Mouse (Mus musculus) MEL (cell line): ENCODE measurements at regions not wholly inside any gene's neighbourhood (a gene's known extent, or its start where the extent isn't known, plus 50 kb on each side); places are given as distances from the start of the nearest gene placed in this dataset.

Source experiments
- DNase-seq: peaks from one replicate; pipeline ENCODE4 v3.0.0; 2011; ENCODE audit warnings: low read depth, low spot score
- H3K27ac ChIP-seq: 2 replicates; pipeline ENCODE4 v1.5.1; 2012; ENCODE audit warnings: low read depth, mild to moderate bottlenecking, control low read depth, low read length, moderate library complexity; ENCODE audit not compliant: control insufficient read depth
- H3K27me3 ChIP-seq, 2 experiments: fragments of 150-350 bp in 1 of 2; sonication (generic) in 1 of 2; 2 replicates each; pipeline ENCODE4 v1.6.1; 2012; ENCODE audit warnings: low read length in 2 of 2, mild to moderate bottlenecking in 2 of 2, improper control_type of control experiment in 1 of 2, moderate library complexity in 1 of 2; ENCODE audit not compliant: insufficient read depth in 2 of 2, control insufficient read depth in 1 of 2
- H3K36me3 ChIP-seq, 2 experiments: 2 replicates each; pipeline ENCODE4 v1.6.1; 2012 to 2014; ENCODE audit warnings: low read length in 2 of 2, improper control_type of control experiment in 1 of 2, inconsistent platforms in 1 of 2, mild to moderate bottlenecking in 1 of 2; ENCODE audit not compliant: insufficient read depth in 2 of 2, control insufficient read depth in 1 of 2
- H3K4me1 ChIP-seq, 2 experiments: fragments of 150-350 bp in 1 of 2; sonication (generic) in 1 of 2; 2 replicates each; pipeline ENCODE4 v1.6.1; 2012; ENCODE audit warnings: low read length in 2 of 2, improper control_type of control experiment in 1 of 2, mild to moderate bottlenecking in 1 of 2; ENCODE audit not compliant: insufficient read depth in 2 of 2, control insufficient read depth in 1 of 2
- H3K4me3 ChIP-seq, 2 experiments: fragments of 150-350 bp in 1 of 2; sonication (generic) in 1 of 2; 2 replicates each; pipeline ENCODE4 v1.5.1; 2012; ENCODE audit warnings: low read depth in 2 of 2, low read length in 2 of 2, mild to moderate bottlenecking in 2 of 2, moderate library complexity in 2 of 2, control low read depth in 1 of 2, improper control_type of control experiment in 1 of 2; ENCODE audit not compliant: control insufficient read depth in 1 of 2, insufficient read depth in 1 of 2
- H3K79me2 ChIP-seq: 2 replicates; pipeline ENCODE4 v1.6.1; 2012; ENCODE audit warnings: mild to moderate bottlenecking, low read length, moderate library complexity; ENCODE audit not compliant: control insufficient read depth, poor library complexity, insufficient read depth
- H3K9ac ChIP-seq: 2 replicates; pipeline ENCODE4 v1.6.1; 2012; ENCODE audit warnings: low read depth, mild to moderate bottlenecking, control low read depth, low read length, moderate library complexity; ENCODE audit not compliant: control insufficient read depth, poor library complexity, severe bottlenecking
- H3K9me3 ChIP-seq: fragments of 150-350 bp; sonication (generic); replicated peaks from 2 replicates; pipeline ENCODE4 v1.6.1; 2012; ENCODE audit warnings: mild to moderate bottlenecking, low read length, improper control_type of control experiment, moderate library complexity; ENCODE audit not compliant: insufficient read depth
- CHD1 ChIP-seq: IDR thresholded peaks from 2 replicates; pipeline ENCODE4 v1.6.1; 2012; ENCODE audit warnings: low read depth, mild to moderate bottlenecking, inconsistent platforms, low read length, improper control_type of control experiment
- CTCF ChIP-seq, 3 experiments: IDR thresholded peaks in 2 of 3; conservative IDR thresholded peaks in 1 of 3; 2 replicates each; pipeline ENCODE4 v1.5.1; 2011 to 2012; ENCODE audit warnings: low read length in 3 of 3, low read depth in 2 of 3, mild to moderate bottlenecking in 2 of 3, improper control_type of control experiment in 1 of 3, inconsistent platforms in 1 of 3, mixed read lengths in 1 of 3, moderate library complexity in 1 of 3; ENCODE audit not compliant: control insufficient read depth in 1 of 3, insufficient read depth in 1 of 3, poor library complexity in 1 of 3, severe bottlenecking in 1 of 3
- ELF1 ChIP-seq: IDR thresholded peaks from 2 replicates; pipeline ENCODE4 v1.6.1; 2014; ENCODE audit warnings: low read depth, mild to moderate bottlenecking, inconsistent platforms, low read length, improper control_type of control experiment, moderate library complexity
- ETS1 ChIP-seq: IDR thresholded peaks from 2 replicates; pipeline ENCODE4 v1.6.1; 2012; ENCODE audit warnings: low read depth, mild to moderate bottlenecking, inconsistent platforms, low read length, improper control_type of control experiment, moderate library complexity
- JUND ChIP-seq: IDR thresholded peaks from 2 replicates; pipeline ENCODE4 v1.6.1; 2011; ENCODE audit warnings: low read depth, mild to moderate bottlenecking, improper control_type of control experiment, low read length
- KAT2A ChIP-seq: conservative IDR thresholded peaks from 2 replicates; pipeline ENCODE4 v1.6.1; 2012; ENCODE audit warnings: low read depth, low read length, improper control_type of control experiment, inconsistent platforms
- MAFK ChIP-seq: IDR thresholded peaks from 2 replicates; pipeline ENCODE4 v1.6.1; 2011; ENCODE audit warnings: low read depth, mild to moderate bottlenecking, low read length, improper control_type of control experiment, borderline replicate concordance
- MAX ChIP-seq: IDR thresholded peaks from 2 replicates; pipeline ENCODE4 v1.6.1; 2011; ENCODE audit warnings: low read length, improper control_type of control experiment
- MAZ ChIP-seq: IDR thresholded peaks from 2 replicates; pipeline ENCODE4 v1.6.1; 2012; ENCODE audit warnings: low read depth, mild to moderate bottlenecking, inconsistent platforms, low read length, improper control_type of control experiment
- MXI1 ChIP-seq: IDR thresholded peaks from 2 replicates; pipeline ENCODE4 v1.6.1; 2011; ENCODE audit warnings: mild to moderate bottlenecking, low read depth, low read length, improper control_type of control experiment
- MYB ChIP-seq: IDR thresholded peaks from 2 replicates; pipeline ENCODE4 v1.6.1; 2011; ENCODE audit warnings: mild to moderate bottlenecking, low read depth, low read length, improper control_type of control experiment
- MYC ChIP-seq: IDR thresholded peaks from 2 replicates; pipeline ENCODE4 v1.6.1; 2011; ENCODE audit warnings: low read depth, mild to moderate bottlenecking, low read length, improper control_type of control experiment, moderate library complexity
- NRF1 ChIP-seq: IDR thresholded peaks from 2 replicates; pipeline ENCODE4 v1.6.1; 2014; ENCODE audit warnings: low read depth, mild to moderate bottlenecking, inconsistent platforms, low read length, improper control_type of control experiment, moderate library complexity; ENCODE audit not compliant: poor library complexity, insufficient read depth, severe bottlenecking
- POLR2AphosphoS2 ChIP-seq: IDR thresholded peaks from 2 replicates; pipeline ENCODE4 v1.6.1; 2011; ENCODE audit warnings: low read length, improper control_type of control experiment
- RAD21 ChIP-seq: IDR thresholded peaks from 2 replicates; pipeline ENCODE4 v1.6.1; 2011; ENCODE audit warnings: mild to moderate bottlenecking, low read depth, low read length, improper control_type of control experiment
- RCOR1 ChIP-seq: IDR thresholded peaks from 2 replicates; pipeline ENCODE4 v1.6.1; 2012; ENCODE audit warnings: low read depth, mild to moderate bottlenecking, inconsistent platforms, low read length, improper control_type of control experiment
- SIN3A ChIP-seq: IDR thresholded peaks from 2 replicates; pipeline ENCODE4 v1.6.1; 2012; ENCODE audit warnings: low read length, improper control_type of control experiment, inconsistent platforms
- TAL1 ChIP-seq: IDR thresholded peaks from 2 replicates; pipeline ENCODE4 v1.6.1; 2012; ENCODE audit warnings: mild to moderate bottlenecking, inconsistent platforms, low read length, moderate library complexity, mixed read lengths
- USF1 ChIP-seq: IDR thresholded peaks from 2 replicates; pipeline ENCODE4 v1.6.1; 2014; ENCODE audit warnings: low read depth, mild to moderate bottlenecking, inconsistent platforms, low read length, improper control_type of control experiment, moderate library complexity
- USF2 ChIP-seq, 2 experiments: IDR thresholded peaks; 2 replicates each; pipeline ENCODE4 v1.6.1; 2011 to 2012; ENCODE audit warnings: improper control_type of control experiment in 2 of 2, low read length in 2 of 2, borderline replicate concordance in 1 of 2, inconsistent platforms in 1 of 2, low read depth in 1 of 2, mild to moderate bottlenecking in 1 of 2; ENCODE audit not compliant: insufficient read depth in 1 of 2
- ZKSCAN1 ChIP-seq: IDR thresholded peaks from 2 replicates; pipeline ENCODE4 v1.6.1; 2012; ENCODE audit warnings: low read depth, mild to moderate bottlenecking, inconsistent platforms, low read length, improper control_type of control experiment, moderate library complexity
- ZMIZ1 ChIP-seq: IDR thresholded peaks from 2 replicates; pipeline ENCODE4 v1.6.1; 2012; ENCODE audit warnings: low read depth, mild to moderate bottlenecking, inconsistent platforms, low read length, improper control_type of control experiment, moderate library complexity
- ZNF384 ChIP-seq: IDR thresholded peaks from 2 replicates; pipeline ENCODE4 v1.6.1; 2012; ENCODE audit warnings: low read depth, mild to moderate bottlenecking, inconsistent platforms, low read length, improper control_type of control experiment

DNA sequence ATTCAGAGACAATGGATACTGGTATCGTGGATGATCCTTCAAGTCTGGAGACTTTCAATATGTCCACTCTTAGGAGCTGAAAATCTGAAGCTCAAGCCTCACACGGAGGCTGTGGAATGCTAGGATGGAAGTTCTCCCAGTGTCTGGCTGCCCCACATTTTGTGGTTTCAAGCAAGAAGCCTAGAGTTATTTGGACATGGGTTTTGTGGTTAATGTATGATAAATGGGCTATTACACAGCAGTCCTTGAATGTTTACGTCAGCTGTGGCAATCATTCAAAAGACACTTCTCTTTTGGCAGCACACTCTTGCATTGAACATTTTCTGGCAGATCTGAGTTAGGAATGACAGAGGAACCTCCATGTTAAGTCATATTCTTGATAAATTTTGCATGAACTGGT is 207.2 kb upstream of the Eya4 start:
- H3K4me3 ChIP-seq, result no peak overlapping the region
- no peak for TF ChIP-seq CTCF (IDR thresholded peaks at IDR 0.05 in 2 of 3, conservative IDR thresholded peaks at IDR 0.05 in 1 of 3; ENCODE audit: control insufficient read depth in 1 of 3, insufficient read depth in 1 of 3, low read depth in 2 of 3, low read length in 3 of 3, poor library complexity in 1 of 3, severe bottlenecking in 1 of 3)
- no peak for TF ChIP-seq MAX
- TF ChIP-seq RAD21, result no peak
- no peak for TF ChIP-seq MYC
- no peak for TF ChIP-seq MAFK
- TF ChIP-seq TAL1, result no peak
- TF ChIP-seq KAT2A, result no peak
- TF ChIP-seq CHD1, result no peak
- no peak for TF ChIP-seq SIN3A
- TF ChIP-seq ZNF384, result no peak
- no peak for TF ChIP-seq ELF1
- no peak for TF ChIP-seq ZMIZ1
- TF ChIP-seq ZKSCAN1, result no peak
- TF ChIP-seq, all 39 proteins: peak for 0
- DNase-seq, result peak; percentile 4
- Histone ChIP-seq H3K9ac (no peak overlapping the region), H3K4me1 (no peaks in the 10 kb centered on the region), H3K79me2 (no peaks in the 10 kb centered on the region), H3K9me3 (no peaks in the 10 kb centered on the region), H3K27me3 (no peaks in the 10 kb centered on the region), H3K27ac (no peak overlapping the region), H3K36me3 (no peaks in the 10 kb centered on the region)

DNA sequence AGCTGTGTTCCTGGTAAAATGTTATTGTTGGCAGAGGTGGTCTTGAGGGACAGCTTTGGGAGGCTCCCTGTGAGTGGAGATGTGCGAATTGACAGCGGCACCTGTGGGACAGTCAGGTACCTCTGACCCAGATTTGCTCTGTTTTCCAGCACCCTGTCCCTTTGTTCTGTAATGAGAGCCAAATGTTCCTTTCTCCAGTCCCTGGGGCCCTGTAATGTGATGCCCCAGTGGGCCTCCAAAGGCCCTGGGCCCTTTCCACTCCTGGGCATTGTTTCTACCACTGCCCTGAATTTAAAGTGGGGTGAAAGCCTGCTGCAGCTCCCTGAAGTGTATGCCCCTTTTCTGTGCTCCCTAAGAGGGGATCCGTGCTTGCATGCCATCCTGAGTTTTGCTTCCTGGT is 198.6 kb upstream of the Eya4 start:
- Histone ChIP-seq H3K36me3 (no peaks in the 10 kb centered on the region), H3K27me3 (no peaks in the 10 kb centered on the region; a peak in 1 of 4 replicates), H3K9ac (no peak overlapping the region), H3K4me1 (no peaks in the 10 kb centered on the region), H3K4me3 (no peak overlapping the region), H3K9me3 (no peaks in the 10 kb centered on the region), H3K79me2 (no peaks in the 10 kb centered on the region), H3K27ac (no peak overlapping the region)
- no peak for TF ChIP-seq POLR2AphosphoS2
- no peak for TF ChIP-seq MAZ
- TF ChIP-seq NRF1, result no peak
- TF ChIP-seq KAT2A, result no peak
- DNase-seq, result no peak

DNA sequence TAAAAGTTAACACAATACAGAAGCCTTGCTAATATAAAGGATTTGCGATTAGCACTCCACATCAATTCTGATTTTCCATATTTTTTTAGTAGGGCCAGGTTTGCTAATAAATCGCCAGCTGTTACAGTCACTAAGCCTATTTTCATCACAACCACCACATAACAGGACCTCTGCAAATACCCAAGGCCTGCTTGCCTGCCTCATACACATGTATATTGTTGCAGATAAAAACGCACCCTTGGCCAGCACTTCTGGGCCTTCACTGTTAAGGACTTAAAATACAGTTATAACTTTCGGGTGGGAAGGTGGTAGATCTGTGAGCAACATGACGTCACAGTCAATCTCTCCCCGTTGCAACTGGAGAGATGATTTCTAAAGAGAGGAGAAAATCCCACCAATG is 197.7 kb upstream of the Eya4 start:
- Histone ChIP-seq H3K27me3 (no peaks in the 10 kb centered on the region; a peak in 1 of 4 replicates), H3K9me3 (no peaks in the 10 kb centered on the region), H3K9ac (no peak overlapping the region), H3K36me3 (no peaks in the 10 kb centered on the region), H3K79me2 (no peaks in the 10 kb centered on the region), H3K27ac (no peak overlapping the region), H3K4me1 (no peaks in the 10 kb centered on the region), H3K4me3 (no peak overlapping the region)
- TF ChIP-seq CTCF (IDR thresholded peaks at IDR 0.05 in 2 of 3, conservative IDR thresholded peaks at IDR 0.05 in 1 of 3; ENCODE audit: control insufficient read depth in 1 of 3, insufficient read depth in 1 of 3, low read depth in 2 of 3, low read length in 3 of 3, poor library complexity in 1 of 3, severe bottlenecking in 1 of 3) (no peak), MXI1 (no peak), USF2 (IDR thresholded peaks at IDR 0.05; ENCODE audit: borderline replicate concordance in 1 of 2, insufficient read depth in 1 of 2, low read depth in 1 of 2, low read length in 2 of 2) (no peak), MYB (no peak), USF1 (no peak), JUND (no peak), RCOR1 (no peak), ETS1 (no peak), RAD21 (no peak), ELF1 (no peak)
- no peak for DNase-seq
